Mouse (Mus musculus): ENCODE data around the gene Acer1.
"Not testable (repeated sequence)": the region's sequence is repeated elsewhere in the genome, so short reads cannot be mapped to it uniquely, and the experiment has no call there.

DNA sequence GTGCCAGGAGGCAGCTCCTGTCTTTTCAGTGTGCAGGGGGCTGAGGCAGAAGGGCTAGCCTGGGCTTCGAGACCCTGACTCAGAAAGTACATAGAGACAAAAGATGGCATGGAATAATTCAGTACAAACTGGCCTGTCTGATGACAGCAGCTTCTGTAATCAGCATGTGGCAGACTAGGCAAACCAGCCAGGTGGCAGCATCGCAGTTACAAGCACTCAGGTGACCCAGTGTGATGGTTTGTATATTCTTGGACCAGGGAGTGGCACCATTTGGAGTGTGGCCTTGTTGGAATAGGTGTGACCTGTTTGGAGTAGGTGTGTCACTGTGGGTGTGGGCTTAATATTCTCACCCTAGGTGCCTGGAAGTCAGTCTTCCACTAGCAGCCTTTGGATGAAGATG lies 72.2 kb downstream of the Acer1 start:
- not testable (repeated sequence) for TF ChIP-seq CTCF, EP300 (IDR thresholded peaks at IDR 0.05; ENCODE audit: low read depth)
